Mouse (Mus musculus) heart, postnatal 4 days (tissue): ENCODE measurements around the gene Tubb2b. TPM values are rescaled to one million over a fixed set of nuclear protein-coding genes. Genes with fewer than 3 reads are reported as not detected.

Experiments used
- DNase-seq: peaks from one replicate; pipeline ENCODE4 v3.0.0; 2021
- total RNA-seq, 2 experiments: library from RNA; stranded (reverse); gene quantifications; 2 replicates each; pipeline ENCODE4 v1.2.3; 2021

Gene Tubb2b
- total RNA-seq: 100 to 1,000 TPM; 100 to 106 TPM

DNA sequence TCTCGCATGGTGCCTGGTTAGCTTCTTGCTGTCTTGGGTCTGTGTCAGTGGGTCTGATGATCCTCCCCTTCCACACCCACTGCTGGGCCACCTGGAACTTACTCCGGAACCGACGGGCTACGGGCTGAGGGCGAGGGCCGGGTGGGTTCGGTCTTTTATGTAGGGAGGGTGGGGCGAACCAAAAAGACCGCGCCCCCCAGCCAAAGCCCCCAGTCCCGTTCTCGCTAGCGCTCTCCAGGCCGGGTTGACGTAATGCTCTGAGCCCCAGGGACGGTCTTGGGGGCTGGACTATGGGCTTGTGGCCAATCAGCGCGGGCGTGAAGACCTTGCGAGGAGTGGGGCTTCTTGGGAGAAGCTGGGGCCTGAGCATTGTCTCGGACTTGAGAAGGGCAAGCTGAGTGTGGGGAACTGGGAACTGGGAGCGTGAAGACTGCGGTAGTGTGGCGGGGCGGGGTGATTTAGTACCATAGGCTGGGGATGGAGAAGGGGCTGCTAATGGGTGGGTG, at the start of gene Tubb2b:
Gene Tubb2b, minus strand, starts transcription at position 241 of the 506 bp plus-strand sequence.
- DNase-seq: peak; percentile 89

DNA sequence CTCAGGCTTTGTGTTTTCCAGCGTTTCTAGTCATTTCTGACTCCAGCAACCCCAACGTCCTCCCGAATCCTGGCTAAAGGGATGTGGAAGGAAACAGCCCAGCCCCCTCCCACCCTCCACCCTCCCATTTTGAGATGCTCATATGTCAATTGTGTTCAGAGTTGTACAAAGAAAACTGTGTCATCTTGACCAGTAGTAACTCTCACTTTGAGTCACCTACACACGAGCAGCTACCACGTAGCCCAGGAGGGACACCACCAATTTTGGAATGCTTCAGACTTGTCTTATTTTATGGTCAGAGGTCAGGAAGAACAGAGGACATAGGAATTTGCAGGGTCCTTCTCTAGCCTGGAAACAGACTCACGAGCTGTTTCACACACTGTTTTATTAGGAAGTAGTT, 43.8 kb upstream of the Tubb2b start:
- no peak for DNase-seq

DNA sequence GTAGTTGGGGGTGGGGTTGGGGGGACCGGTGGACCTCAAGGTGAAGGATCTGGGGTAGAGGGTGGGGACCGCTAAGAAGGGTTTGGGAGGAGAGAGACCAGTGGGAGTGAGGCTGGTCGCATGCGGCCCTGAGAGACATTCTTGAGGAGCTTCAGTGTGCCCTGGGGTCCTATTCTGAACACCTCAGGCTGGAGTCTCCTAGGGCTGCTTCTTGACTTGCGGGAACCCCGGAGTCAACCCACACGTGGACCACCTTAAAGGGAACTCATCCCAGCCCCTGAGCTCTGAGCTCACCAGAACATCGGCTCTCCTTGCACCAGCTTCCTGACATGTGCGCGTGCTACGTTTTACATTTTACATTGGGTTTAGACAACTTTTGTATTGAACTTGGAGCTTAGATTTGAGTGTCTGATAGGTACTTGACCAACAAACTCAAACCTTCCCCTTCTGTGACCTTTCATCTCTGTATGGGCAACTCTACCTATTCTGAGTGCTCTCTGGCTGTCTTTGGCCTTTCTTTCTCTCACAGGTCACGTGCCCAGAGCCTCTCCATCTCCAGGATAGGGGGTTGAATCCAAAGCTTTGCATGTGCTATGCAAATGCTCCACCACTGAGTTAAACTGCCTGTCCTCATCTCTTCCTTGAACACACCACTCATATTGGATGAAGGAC, 33.2 kb upstream of the Tubb2b start:
- no peak for DNase-seq

DNA sequence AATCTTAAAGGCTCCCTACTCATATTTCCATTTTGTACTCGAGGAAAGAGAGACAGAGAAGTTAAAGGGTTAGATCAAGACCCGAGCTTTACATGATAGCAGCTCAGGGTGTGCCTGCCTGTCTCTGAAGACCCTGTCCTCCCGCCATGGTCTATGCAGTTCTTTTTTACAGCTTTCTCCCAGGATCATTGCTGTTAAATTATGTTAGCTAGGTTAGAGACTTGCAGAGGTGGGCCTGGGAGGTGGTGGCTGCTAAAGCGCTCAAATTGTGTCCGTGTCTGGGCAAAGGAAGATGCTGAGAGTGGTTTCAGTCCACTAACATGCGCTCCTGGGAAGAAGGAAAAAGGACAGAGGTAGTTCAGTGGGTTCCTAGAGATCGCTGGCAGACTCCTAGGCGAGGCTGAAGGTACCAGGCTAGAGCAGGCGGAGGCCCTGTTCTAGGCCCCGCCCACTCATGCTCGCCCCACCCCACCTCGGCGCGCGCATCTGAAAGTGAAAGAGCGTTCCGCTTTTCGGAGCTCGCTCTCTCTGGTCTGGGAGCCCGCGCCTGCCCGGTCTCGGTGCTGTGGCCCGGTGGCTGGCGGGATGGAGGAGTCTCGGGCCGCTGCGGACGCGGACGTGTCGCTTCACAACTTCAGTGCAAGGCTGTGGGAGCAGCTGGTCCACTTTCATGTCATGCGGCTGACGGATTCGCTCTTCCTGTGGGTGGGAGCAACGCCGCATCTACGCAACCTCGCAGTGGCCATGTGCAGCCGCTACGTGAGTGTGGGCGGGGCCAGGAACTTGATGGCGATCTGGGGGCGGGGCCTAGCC, 32.4 kb upstream of the Tubb2b start, which contains the start of gene Psmg4:
Gene Psmg4, plus strand, starts transcription at position 474 of the 813 bp plus-strand sequence.
- peak; percentile 95 for DNase-seq

DNA sequence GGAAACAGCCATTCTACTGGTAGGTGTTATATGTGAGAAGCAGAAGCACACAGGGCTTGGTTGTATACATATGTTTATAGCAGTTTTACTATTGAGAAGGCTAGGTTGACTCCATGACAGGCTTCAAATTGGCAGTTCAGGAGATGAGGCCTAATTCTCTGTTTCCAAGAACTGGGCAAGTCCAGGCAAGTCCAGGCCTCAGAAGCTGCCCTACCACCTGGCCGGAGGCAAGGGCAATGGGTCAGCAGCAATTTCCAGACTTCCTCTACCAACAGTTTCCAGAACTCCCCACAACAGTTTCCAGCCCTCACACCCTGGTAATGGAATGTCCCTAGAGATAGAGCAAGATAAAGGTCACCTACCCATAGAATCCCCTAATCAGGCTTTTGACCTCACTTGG, 29.7 kb upstream of the Tubb2b start:
- no peak for DNase-seq

DNA sequence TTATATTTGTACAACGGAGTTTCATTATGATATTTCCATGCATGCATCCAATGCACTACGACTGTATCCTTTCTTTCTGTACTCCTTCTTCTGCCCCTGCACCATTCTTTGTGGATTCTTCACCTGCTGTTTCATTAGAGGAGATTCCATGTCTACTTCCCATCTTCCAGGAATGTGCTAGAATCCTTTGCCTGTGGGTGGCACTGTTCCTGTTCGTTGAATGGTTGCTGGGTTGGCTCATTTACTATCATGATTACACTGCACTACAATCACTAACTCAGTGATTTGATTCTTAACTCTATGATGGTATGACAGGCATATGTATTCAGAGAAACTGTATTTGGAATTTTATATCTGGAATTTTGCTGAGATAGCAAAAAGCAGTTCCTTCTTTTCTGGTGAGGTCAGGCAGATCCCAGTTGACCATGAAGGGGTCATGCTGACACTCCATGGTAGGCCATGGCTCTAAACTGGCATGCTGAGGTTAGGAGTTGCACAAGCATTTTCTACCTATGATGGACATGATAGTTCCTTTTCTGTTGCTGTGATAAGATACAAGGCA, 27.4 kb upstream of the Tubb2b start:
- no peak for DNase-seq

DNA sequence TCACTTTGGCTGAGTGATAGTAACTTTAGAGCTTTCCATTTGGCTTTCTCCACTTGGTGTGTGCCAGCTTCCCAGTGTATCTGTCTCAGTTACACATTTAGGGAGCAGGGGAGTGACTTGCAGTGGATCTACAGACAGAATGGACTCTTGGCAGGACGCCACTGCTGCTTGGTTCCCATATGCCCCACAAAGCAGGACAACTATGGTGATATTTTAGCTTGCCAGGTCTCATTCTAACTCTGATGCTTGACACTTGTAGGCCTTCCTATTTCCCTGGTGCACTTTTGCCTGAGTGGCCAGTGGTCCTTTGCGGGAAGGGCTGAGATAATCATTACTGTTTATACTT, 26.5 kb upstream of the Tubb2b start:
- DNase-seq: peak; percentile 49

DNA sequence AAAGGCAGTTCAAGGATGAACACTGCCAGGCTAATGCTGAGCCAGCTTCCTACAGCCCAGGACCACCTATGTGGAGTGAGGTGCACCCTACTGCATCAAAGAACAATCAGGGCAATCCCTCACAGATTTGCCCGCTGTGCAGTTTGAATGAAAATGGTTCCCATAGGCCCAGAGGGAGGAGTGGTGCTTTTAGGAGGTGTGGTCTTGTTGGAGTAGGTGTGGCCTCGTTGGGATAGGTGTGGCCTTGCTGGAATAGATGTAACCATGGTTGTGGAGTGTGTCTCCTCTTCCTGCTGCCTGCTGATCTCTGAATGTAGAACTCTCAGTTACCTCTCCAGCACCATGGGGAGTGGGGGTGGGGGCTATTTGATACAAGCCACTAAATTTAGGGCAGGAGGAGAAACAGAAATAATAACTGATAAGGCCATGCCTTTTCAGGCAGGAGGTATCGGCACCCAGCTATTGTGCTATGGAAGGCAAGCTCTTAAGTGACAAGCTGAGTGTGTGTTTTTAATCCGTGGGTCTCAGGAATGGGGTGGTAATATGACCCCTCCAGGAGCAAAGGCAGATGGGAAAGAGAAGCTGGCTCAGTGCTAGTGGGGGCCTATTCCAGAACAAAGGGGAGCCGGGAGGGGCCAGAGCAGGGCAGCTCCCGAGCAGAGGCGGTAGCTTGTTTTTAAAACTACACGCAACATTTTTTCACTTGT, 26.0 kb upstream of the Tubb2b start:
- no peak for DNase-seq

DNA sequence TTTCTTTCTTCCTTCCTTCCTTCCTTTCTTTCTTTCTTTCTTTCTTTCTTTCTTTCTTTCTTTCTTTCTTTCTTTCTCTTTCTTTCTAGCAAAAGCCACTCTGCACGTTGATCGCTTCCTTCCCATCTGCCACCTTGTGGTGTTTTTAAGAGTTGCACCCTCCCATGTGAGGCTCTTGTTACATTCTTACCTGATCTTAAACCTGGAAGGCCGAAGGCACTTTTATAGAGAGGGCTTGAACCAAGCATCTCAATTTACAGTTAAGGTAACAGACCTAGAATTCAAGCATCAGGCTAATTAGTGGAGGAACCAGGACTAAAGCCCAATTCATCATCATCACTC, 24.6 kb upstream of the Tubb2b start:
- peak; percentile 81 for DNase-seq

DNA sequence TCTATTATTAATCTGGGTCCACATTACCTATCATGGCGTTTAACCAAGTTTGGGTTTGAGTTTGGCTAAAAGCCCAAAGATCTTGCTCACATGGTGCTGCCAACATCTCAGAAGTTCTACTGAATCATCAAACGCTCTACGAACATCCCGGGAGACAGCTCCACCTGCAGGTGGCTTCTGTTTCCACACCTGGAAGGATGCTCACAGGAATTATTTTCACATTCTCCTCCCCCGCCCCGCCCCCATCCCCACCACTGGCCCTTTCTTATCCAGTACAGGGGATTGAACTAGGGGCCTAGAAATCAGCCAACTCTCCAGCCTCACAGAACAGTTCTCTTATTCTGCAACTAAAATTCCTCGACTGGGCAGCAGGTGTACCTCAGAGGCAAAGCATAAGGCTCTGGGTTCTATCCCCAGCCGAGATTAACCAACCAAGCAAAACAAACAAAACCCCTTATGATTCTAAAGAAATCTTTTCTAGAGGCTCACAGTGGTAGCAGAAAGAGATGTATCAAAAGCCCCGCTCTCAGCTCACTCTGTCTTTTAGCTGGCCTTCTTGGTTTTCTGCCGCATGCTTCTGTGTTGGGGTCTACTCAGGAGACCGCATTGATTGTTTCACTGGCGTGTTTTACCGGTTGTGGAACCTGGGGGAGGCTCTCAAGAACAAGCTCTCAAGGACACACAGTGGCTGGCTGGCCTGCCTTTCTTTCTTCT, 24.1 kb upstream of the Tubb2b start:
- peak; percentile 88 for DNase-seq

DNA sequence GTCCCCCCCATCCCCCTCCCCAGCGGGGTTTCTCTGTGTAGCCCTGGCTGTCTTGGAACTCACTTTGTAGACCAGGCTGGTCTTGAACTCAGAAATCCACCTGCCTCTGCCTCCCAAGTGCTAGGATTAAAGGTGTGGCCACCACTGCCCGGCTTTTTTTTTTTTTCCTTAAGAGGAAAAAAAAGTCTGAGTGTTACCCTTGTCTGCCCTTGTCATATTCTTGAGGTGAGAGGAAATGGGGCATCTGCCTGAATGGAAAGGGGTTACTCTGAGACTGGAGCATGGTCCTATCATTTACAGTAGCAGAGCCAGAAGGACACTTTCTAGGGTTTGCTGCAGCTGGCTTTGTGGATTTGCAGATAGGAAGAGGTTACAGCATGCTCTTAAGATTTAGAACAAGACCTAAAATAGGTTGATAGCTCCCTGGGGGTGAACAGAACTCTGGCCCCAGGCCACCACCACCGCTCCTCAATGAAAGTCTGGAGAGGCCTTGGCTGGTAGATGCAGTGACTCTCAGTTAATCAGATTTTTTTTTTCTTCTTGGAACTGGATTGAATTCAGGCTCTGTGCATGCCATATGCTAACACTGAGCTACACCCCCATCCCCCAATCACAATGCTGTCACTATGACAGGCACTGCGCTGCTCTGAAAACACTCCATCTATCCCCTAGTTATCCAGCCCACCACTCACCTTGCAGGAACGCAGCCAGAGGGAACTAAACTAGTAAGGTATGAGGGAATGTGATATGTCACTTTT, 23.2 kb upstream of the Tubb2b start:
- no peak for DNase-seq

DNA sequence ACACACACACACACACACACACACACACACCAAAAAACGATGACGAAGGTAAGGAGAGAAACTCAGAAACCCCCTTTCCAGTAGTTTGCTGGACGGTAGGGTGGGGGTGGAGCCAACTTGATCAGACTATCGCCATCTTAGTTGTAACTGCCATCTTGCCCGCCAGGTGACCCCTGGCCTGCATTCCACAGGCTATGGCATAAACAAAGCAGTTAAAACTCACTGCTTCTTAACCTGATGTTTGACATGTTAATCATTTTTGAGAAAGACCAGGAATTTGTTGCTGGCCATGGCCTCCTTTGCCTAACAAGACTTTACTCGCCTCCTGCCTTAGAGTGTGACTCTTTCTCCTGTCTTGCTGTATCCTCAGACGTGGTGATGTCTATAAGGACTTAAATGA, 22.4 kb upstream of the Tubb2b start:
- no peak for DNase-seq

DNA sequence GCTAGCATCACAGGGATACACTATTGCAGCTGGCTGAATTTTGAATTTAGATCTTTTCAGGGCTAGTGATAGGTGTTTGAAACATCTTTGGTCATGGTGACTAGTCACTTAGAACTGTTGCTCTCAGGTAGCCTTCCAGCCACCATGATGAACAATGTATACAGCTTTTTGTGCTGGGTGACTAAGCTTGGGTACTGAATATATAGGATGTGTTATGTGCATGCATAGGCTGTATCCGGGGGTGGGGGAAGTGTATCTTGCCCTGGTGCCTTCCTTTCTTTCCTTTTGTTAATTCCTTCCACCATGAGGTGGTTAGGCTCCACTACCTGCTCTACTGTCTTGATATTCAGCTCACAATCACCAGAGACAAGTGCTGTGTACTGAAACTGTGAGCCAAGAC, 21.2 kb upstream of the Tubb2b start:
- DNase-seq: no peak

DNA sequence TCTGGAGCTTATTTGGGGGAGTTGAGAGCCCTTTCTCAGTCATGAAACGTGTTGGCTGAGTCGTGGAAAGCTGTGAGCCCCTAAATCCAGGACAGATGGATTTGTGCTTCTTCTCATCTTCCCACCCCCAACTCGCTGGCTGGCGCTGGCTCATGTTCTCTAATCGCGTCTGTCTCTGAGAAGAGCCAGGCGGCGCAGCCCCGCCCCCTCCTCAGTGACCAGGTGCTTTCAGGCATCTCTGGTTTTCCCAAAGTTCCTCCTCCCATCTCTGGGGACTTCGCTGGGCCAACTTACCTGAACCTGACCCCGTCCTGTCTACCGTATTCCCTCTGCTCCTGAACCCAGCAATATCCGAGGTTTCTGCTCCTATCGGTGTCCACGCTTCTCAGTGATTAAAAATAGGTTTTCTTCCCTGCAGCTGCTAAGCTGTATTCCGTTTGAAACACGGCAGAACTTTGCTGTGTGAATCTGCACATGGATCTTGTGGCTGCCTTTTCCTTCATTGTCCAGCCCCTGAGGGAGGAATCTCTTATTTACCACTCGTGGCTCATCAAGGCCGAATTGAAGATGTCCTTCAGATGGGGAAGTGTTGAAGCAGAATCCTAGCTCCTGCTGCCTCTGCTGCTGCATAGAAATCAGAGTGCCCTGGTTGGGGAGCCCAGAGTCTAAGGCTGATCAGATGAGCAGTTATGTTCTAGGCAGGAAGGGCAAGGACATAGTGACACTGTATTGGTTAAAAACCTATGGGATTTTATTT, 20.2 kb upstream of the Tubb2b start:
- peak; percentile 40 for DNase-seq

DNA sequence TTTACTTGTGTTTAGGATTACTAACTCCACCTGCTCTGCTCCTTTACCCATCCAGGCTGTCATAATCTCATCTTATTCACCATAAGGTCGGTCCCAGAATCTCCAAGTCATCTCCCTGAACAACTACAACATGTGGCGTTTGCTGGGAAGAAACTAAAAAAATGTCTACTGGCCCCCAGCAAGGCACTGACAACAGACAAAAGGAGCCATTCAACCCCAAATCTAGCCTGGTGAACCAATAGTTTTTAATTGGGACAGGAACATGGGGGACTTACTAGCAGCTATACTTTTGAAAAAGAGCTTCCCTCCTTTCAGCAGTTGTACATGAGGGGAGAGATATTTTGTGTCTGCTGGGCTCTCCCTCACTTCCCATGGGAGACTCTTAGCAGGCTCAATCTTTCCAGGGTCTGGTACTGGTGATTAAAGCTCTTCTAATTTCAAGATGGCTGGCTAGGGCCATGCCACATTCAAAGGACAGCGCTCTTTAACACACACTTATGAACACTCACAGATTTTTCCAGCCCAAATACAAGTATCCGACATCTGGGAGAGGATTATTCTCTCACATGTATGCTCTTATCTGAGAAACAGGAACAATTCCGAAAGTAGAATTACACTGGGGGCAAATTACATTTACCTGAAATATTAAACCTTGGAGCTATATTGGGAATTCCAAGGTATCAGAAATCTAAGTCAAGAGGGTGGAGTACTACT, 19.4 kb upstream of the Tubb2b start:
- no peak for DNase-seq

DNA sequence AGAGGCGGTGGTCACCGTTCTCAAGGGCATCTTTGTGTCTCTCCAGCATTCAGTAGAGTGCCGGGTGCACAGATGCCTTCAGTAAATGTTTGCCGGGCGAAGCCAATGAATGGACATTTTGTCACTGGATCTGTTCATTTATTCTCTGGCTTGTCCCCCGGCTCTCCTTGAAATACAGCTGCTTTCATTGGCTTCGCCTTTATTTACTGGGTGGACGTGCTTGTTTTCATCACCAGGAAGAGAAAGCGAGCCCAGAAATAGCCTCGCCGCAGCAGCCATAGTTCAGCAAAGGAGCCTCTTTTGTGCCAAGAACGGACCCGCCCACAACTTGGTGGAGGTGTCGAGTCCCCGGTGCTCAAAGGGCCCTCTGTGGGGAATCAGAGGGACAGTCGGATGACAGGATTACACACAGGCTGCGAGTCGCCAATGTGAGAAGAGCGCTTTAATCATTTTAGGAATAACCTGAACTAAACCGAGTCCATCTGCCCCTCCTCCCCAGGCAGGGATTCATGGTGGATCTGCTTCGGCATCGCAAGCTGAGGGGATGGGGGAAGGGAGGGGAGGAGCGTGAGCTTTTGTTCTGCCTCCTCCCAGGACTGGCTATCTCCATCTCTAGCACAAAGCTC, 18.6 kb upstream of the Tubb2b start:
- peak; percentile 73 for DNase-seq

DNA sequence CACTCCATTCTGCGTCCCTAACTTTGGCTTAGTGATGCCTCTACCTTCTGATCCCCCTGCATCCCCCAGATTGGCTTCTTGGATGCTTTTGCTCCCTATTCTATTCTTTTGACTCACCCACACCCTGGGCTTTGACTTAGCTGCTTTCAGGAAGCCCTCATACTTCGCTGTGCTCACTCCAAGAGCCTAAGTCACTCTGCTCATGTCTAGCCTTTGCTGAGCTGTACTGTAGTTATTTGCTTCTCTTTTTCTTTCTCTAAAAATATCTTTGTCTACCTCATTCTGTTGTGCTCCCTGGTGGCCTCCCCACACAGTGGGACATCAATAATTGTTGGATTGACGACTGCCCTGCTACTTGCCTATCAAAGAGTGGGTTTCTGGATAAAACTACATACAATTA, 17.9 kb upstream of the Tubb2b start:
- peak; percentile 8 for DNase-seq

DNA sequence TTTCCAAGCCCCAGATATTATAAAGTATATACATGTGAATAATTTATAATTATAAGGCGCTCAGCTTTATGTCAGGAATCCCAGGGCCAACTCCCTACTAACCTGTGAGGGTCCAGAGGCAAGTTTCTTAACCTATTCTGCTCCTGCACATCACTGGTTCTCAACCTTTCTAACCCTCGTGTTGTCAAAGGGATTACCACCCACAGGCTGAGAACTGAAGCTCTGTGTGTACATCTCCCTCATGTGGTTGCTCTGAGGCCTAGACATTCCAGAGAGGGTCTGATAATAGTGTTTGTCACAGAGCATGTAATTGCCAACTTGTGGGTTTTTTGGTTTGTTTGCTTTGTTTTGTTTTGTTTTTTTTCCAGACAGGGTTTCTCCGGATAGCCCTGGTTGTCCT, 16.6 kb upstream of the Tubb2b start:
- no peak for DNase-seq

DNA sequence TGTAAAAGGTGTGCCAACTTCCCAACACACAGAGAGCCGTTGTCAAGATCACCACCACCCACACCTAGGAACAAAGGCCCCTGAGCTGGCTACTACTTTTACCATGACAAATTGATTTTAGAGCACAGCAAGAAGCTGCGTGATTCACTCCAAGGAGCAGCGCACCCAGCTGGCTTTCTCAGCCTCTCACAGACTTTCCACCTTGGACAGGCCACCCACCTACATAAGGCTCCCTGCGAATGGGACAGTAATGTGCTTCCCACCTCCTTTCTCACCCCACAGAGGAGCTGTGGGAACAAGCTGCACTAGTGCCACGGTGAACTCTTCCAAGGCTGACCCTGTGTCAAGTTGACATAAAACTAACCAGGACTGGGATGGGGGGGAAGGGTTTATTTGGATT, 13.1 kb upstream of the Tubb2b start:
- DNase-seq: no peak

DNA sequence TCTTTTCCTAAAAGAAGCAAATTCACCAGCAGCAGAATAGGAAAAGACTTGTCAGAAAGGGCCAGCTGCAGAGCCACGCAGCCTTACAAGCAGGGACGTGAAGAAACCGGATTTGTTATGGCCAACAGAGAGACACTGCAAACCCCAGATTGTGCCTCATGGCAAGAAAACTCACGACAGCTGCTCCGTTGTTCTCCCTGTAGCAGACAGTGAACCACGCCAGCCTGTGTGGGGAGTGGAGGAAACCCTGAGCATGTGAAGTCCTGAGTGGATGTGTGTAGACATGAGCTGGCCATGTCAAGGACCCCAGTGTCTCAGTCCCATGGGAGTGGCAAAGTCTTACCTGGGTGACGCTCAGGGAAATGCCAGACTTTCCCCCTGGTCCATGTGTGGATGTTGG, 6.3 kb upstream of the Tubb2b start:
- DNase-seq: peak; percentile 34
